Mouse (Mus musculus) layer of hippocampus, adult 2 months (tissue): ENCODE measurements around the gene Zdhhc11. TPM values are rescaled to one million over a fixed set of nuclear protein-coding genes. Genes with fewer than 3 reads are reported as not detected.
"Not testable (repeated sequence)": the region's sequence is repeated elsewhere in the genome, so short reads cannot be mapped to it uniquely, and the experiment has no call there.

ENCODE experiments used
- DNase-seq, 2 experiments: peaks; one replicate each; pipeline ENCODE4 v3.0.0; 2022; ENCODE audit warnings: low spot score in 2 of 2
- H3K27ac ChIP-seq: fragments of 200-600 bp; 2 replicates; pipeline ENCODE4 v1.8.1; 2022
- H3K4me3 ChIP-seq: fragments of 200-600 bp; 2 replicates; pipeline ENCODE4 v1.8.1; 2022; ENCODE audit warnings: mild to moderate bottlenecking
- CTCF ChIP-seq: fragments of 200-600 bp; conservative IDR thresholded peaks from 2 replicates; pipeline ENCODE4 v1.8.1; 2022; ENCODE audit warnings: antibody characterized with exemption, mild to moderate bottlenecking, moderate library complexity
- total RNA-seq, 2 experiments: library from RNA; stranded (reverse); gene quantifications; 2 replicates each; pipeline ENCODE4 v1.2.3; 2021

The Zdhhc11 gene
- total RNA-seq, 2 experiments from 2014 or later: not detected

GRCm38 (mm10) chr13:73970545-73971448, 7.1 kb downstream of the Zdhhc11 start:
- DNase-seq: peak; percentile 65 to 75
- peak overlapping the region; percentile 65; the same call in 1 of the 2 replicates for H3K27ac ChIP-seq
- no peak overlapping the region for H3K4me3 ChIP-seq
- peak; percentile 90 for TF ChIP-seq CTCF

GRCm38 (mm10) chr13:73974523-73974922, 10.9 kb downstream of the Zdhhc11 start:
- Histone ChIP-seq H3K27ac (no peak overlapping the region), H3K4me3 (no peak overlapping the region)
- no peak for TF ChIP-seq CTCF
- DNase-seq: no peak

GRCm38 (mm10) chr13:73976935-73977334, 13.3 kb downstream of the Zdhhc11 start:
- TF ChIP-seq CTCF: no peak
- no peak overlapping the region for H3K4me3 ChIP-seq
- H3K27ac ChIP-seq: no peak overlapping the region
- no peak for DNase-seq

GRCm38 (mm10) chr13:73990325-73990724, 26.7 kb downstream of the Zdhhc11 start:
- TF ChIP-seq CTCF: no peak
- Histone ChIP-seq H3K4me3 (no peak overlapping the region), H3K27ac (no peak overlapping the region)
- DNase-seq: no peak

- H3K27ac ChIP-seq: no peak overlapping the region
- no peak overlapping the region for H3K4me3 ChIP-seq
- DNase-seq: no peak
- TF ChIP-seq CTCF: no peak
Observed at GRCm38 (mm10) chr13:73990761-73991160, 27.1 kb downstream of the Zdhhc11 start.

- Histone ChIP-seq H3K4me3 (no peak overlapping the region), H3K27ac (no peak overlapping the region)
- DNase-seq: no peak
- no peak for TF ChIP-seq CTCF
Observed at GRCm38 (mm10) chr13:73991267-73991666, 27.6 kb downstream of the Zdhhc11 start.

- no peak for TF ChIP-seq CTCF
Observed at GRCm38 (mm10) chr13:73996456-73996855, 32.8 kb downstream of the Zdhhc11 start.

GRCm38 (mm10) chr13:74000519-74000918, 36.9 kb downstream of the Zdhhc11 start:
- no peak for DNase-seq
- no peak overlapping the region for H3K27ac ChIP-seq
- no peak for TF ChIP-seq CTCF
- H3K4me3 ChIP-seq: no peak overlapping the region

More at GRCm38 (mm10) chr13:73996456-73996855, 32.8 kb downstream of the Zdhhc11 start:
- Histone ChIP-seq H3K27ac (no peak overlapping the region), H3K4me3 (no peak overlapping the region)
- no peak for DNase-seq

GRCm38 (mm10) chr13:74000961-74001360, 37.3 kb downstream of the Zdhhc11 start:
- H3K27ac ChIP-seq: no peak overlapping the region
- DNase-seq: no peak
- no peak overlapping the region for H3K4me3 ChIP-seq
- TF ChIP-seq CTCF: no peak

GRCm38 (mm10) chr13:74001492-74001891, 37.8 kb downstream of the Zdhhc11 start:
- H3K27ac ChIP-seq: no peak overlapping the region

GRCm38 (mm10) chr13:74006881-74007280, 43.2 kb downstream of the Zdhhc11 start:
- H3K27ac ChIP-seq, DNase-seq, H3K4me3 ChIP-seq: not testable (repeated sequence)

More at GRCm38 (mm10) chr13:74001492-74001891, 37.8 kb downstream of the Zdhhc11 start:
- no peak for TF ChIP-seq CTCF
- DNase-seq: no peak
- no peak overlapping the region for H3K4me3 ChIP-seq

GRCm38 (mm10) chr13:74008216-74008615, 44.6 kb downstream of the Zdhhc11 start:
- peak overlapping the region; percentile 26; the same call in 1 of the 2 replicates for H3K4me3 ChIP-seq
- not testable (repeated sequence) for H3K27ac ChIP-seq, DNase-seq

- DNase-seq: peak; percentile 95 to 98
Observed at GRCm38 (mm10) chr13:74008948-74009718, 45.5 kb downstream of the Zdhhc11 start, which contains the start of gene Tppp. Gene Tppp, plus strand, starts transcription at chr13:74009407.

More at GRCm38 (mm10) chr13:74008948-74009718, 45.5 kb downstream of the Zdhhc11 start, which contains the start of gene Tppp:
- 0 out of 2 replicates have a peak, but pooled peaks have one; percentile 5 for TF ChIP-seq CTCF
- Histone ChIP-seq H3K27ac (peak within 1 kb of the TSS; percentile 99), H3K4me3 (peak within 1 kb of the TSS; percentile 87)
